In the genomic region with DNA sequence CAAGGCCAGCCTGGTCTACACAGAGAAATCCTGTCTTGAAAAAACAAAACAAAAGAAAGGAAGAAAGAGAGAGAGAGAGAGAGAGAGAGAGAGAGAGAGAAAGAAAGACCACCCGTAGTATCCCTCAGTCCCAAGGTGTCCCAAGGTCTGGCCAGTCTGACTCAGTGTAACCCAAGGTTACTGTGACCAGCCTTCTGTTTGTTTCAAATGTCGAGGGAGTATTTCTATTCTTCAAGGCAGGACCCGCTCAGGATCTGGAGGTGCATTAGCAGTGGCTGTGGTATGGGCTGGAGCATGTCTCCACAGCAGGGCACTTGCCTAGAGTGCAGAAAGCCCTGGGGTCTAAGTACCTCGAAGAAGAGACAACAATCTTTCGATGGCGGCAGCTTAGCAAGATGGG, we compare ENCODE assay signal across 13 mouse cellular contexts.
"Had no signal": no experiment of that assay in that cellular context is flagged by ENCODE, and none has a peak within 500 bp of the region (broad histone marks: within the 10 kb centered on the region; RNA-seq: fewer than 3 reads in every experiment).

No protein-coding gene starts in this region.

- DNase-seq: gastrocnemius, adult 2 months; gastrocnemius, postnatal 10 days; gastrocnemius, postnatal 25 days; heart, adult 18-20 months; heart, postnatal 10 days; heart, postnatal 4 days; kidney, adult 18-20 months; kidney, adult 8-10 months; kidney, postnatal 10 days; kidney, postnatal 25 days; kidney, postnatal 4 days; liver; liver, embryonic 13.5 days had no signal
